Mouse (Mus musculus) adrenal gland, postnatal 36 days (tissue): Measurements from ENCODE around the gene Slc4a2. TPM values are rescaled to one million over a fixed set of nuclear protein-coding genes. Genes with fewer than 3 reads are reported as not detected.

Experiments used
- DNase-seq, 2 experiments: peaks; one replicate each; pipeline ENCODE4 v3.0.0; 2021; ENCODE audit warnings: mixed read lengths in 1 of 2
- total RNA-seq, 2 experiments: library from RNA; stranded (reverse); gene quantifications; 2 replicates each; pipeline ENCODE4 v1.2.3; 2021

Slc4a2 gene
- total RNA-seq, 2 experiments from 2014 or later, result 44.4 to 62.2 TPM

- no peak for DNase-seq
Measured at GRCm38 (mm10) chr5:24455613-24456012, 32.0 kb downstream of the Slc4a2 start.

- DNase-seq, result no peak
Measured at GRCm38 (mm10) chr5:24466762-24467161, 43.1 kb downstream of the Slc4a2 start.

DNA sequence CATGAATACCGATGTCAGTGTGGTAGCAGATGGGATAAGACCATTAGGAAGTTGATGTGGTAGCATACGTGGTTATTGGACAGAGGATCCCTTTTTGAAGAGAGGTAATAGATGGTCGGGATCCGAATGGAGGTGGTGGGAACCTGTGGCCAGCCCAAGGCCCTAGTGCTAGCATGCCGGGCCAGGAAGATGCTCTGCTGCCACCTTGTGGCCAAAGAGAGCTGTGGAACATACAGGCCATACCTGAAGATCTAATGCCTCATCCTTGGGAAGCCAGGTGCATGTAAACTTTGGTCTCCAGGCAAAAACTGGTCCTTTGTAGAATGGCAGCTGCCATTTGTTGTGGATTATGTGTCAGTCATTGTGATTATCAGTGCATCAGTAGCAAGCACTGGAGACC, 47.0 kb downstream of the Slc4a2 start:
- peak; percentile 81 to 89 for DNase-seq

- no peak for DNase-seq
Measured at GRCm38 (mm10) chr5:24472884-24473619, 49.4 kb downstream of the Slc4a2 start.

GRCm38 (mm10) chr5:24474025-24474722, 50.5 kb downstream of the Slc4a2 start:
- peak; percentile 45 to 58 for DNase-seq

DNA sequence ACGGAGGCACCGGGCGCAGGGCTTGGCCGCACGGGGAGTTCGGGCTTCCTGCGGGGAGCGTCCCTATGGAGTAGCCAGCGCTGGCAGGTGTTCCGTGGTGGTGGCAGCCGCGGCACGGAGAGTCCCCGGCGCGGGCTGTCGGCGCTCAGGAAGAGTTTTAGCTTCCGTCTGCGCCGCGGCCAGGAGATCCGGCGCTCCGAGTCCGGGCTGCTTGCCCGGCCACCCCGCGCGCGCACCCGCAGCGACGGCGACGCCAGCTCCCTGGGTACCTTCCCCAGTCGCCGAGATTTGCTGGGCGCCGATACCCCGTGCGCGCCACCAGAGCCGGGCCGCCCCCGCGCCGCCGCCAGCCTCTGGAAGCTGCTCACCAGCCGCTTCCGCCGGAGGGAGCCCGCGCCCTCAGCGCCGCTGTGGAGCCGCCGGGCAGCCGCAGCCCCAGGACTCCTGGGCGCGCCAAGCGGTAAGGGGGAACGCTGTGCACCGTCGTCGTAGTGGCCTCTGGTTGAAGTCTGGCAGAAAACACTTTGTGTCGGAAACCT, 51.2 kb downstream of the Slc4a2 start:
- DNase-seq, result peak; percentile 81 to 85

DNA sequence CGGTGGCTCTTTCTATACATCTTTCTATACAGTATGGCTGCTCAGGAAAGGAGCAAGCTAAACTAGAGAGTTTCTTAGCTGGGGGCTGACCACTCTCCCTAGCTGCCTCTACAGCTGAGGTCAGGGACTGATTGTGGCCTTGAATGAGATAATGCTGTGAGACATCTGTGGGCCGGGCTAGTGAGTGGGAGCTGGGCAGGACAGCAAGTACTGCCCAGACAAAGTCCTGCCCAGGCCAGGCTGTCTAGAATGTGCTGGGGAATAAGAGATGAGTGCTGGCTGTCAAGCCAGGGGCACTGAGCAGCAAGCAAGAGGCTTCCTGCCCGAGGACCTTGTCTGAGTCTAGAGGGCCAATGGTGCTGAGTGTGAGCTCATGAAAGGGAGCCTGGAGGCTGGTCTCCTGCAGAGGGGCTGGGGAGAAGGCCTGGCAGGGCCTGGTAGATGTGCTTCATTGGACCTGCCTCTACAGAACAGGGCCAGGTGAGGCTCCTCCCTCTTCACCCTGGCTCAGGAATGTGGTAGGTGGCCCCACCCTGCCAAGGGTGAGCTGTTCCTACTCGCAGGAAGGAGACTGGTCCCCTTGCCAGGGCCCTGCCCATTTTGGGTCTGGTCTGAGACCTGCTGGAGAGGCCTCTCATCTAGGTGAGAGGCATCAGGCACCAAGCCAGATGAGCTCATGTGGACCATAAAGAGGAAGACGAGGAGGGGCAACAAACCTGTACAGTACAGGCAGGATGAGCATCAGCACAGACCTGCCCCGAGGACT, 52.0 kb downstream of the Slc4a2 start:
- DNase-seq, result peak; percentile 81 to 84

DNA sequence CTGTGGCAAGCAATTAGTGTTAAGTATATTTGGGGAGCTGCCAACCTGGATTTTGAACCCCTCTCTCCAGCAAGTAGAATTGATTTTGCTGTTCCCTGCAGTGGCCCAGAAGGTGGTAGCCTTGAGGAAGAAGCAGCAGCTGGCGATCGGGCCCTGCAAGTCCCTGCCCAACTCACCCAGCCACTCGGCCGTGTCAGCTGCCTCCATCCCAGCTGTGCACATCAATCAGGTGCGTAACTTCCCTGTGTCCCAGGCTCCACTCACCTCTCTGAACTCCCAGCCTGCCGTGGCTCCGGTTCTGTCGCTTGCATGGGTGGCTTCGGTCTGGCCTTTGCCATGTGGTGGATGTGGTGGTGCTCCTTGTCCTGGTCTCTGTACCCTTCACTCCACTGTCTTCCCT, 54.3 kb downstream of the Slc4a2 start:
- no peak for DNase-seq

- peak; percentile 72 to 82 for DNase-seq
Measured at GRCm38 (mm10) chr5:24481647-24482046, 58.0 kb downstream of the Slc4a2 start.

GRCm38 (mm10) chr5:24482247-24483079, 58.8 kb downstream of the Slc4a2 start:
- no peak for DNase-seq

GRCm38 (mm10) chr5:24483326-24483725, 59.7 kb downstream of the Slc4a2 start:
- peak; percentile 60 to 70 for DNase-seq

- no peak for DNase-seq
Measured at GRCm38 (mm10) chr5:24484963-24485362, 61.3 kb downstream of the Slc4a2 start.

- DNase-seq, result peak; percentile 89 to 92
Measured at GRCm38 (mm10) chr5:24486097-24486496, 62.5 kb downstream of the Slc4a2 start.

DNA sequence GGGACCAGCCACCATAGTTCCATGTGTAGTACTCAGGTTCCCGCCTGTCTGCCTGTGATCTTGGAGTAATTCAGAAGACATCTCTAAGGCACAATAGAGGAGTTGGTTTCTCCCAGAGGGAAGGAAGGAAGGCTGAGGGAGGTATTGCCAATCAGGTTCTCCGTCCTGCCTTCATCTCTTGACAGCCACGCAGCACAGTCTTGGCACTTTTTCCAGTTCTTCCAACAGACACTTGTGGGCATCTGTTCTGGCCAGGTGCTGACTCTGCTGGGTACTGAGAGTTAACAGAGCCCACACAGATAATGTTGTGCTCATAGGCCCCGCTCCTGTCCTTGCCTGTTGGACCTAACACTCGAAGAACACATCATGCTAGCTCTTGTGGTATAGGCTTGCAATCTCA, 63.1 kb downstream of the Slc4a2 start:
- no peak for DNase-seq

DNA sequence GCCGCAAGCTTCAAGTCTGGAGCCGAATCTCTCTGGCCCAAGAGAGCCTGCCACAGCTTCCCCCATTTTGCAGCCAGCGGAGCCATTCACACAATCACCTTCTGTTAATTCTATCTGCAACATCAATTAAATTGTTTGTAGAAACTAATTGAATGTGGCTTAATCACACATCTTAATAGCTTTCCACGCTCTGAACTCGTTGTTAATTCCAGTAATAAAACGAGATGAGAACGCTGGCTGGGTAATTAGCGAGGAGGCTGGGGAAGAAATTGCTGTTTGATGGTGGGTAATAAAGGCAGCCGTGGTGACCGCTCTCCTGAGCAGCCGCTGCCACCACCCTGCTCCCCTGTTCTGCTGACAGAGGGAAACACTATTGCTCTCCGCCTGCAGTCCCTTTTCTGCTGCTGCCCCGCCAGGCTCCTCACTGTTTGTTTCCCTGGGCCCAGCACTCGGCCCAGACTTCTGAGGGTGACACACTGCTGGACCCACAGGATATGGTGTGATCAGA, 66.8 kb downstream of the Slc4a2 start:
- no peak for DNase-seq

Other genes starting within 250 kb of the Slc4a2 start
- 10 to 100 TPM; 14.4 to 14.7 TPM for gene Kcnh2, start 72.2 kb upstream of the Slc4a2 start, total RNA-seq
- gene Nos3, start 59.0 kb upstream of the Slc4a2 start, total RNA-seq, result 10 to 100 TPM in 1 of 2 experiments, 1 to 10 TPM in 1; 7.1 to 14.2 TPM
- 1 to 10 TPM in 1 of 2 experiments, under 1 TPM in 1; 0.99 to 1.6 TPM for gene Atg9b, start 31.7 kb upstream of the Slc4a2 start, total RNA-seq
- gene Abcb8, start 30.2 kb upstream of the Slc4a2 start, total RNA-seq, result 10 to 100 TPM; 66.8 to 76.5 TPM
- under 1 TPM; 0.26 to 0.36 TPM for gene Asic3, start 10.4 kb upstream of the Slc4a2 start, total RNA-seq
- gene Cdk5, start 307 bp upstream of the Slc4a2 start, total RNA-seq, result 10 to 100 TPM; 36.5 to 44.0 TPM
- gene Fastk, start 21.4 kb downstream of the Slc4a2 start, total RNA-seq, result 10 to 100 TPM; 89.8 to 91.1 TPM
- 10 to 100 TPM; 11.0 to 16.2 TPM for gene Tmub1, start 24.0 kb downstream of the Slc4a2 start, total RNA-seq
- gene Agap3, start 28.3 kb downstream of the Slc4a2 start, total RNA-seq, result 10 to 100 TPM; 83.0 to 83.1 TPM
- not detected for gene Gbx1, start 103.4 kb downstream of the Slc4a2 start, total RNA-seq
- gene Asb10, start 117.1 kb downstream of the Slc4a2 start, total RNA-seq, result under 1 TPM in 1 of 2 experiments, not detected in 1; 0.49 TPM
- not detected for gene 4931409K22Rik, start 133.0 kb downstream of the Slc4a2 start, total RNA-seq
- 10 to 100 TPM; 69.3 to 79.2 TPM for gene Abcf2, start 153.6 kb downstream of the Slc4a2 start, total RNA-seq
- gene Chpf2, start 162.9 kb downstream of the Slc4a2 start, total RNA-seq, result 10 to 100 TPM; 35.7 to 52.5 TPM
- 10 to 100 TPM; 16.0 to 17.4 TPM for gene Smarcd3, start 200.6 kb downstream of the Slc4a2 start, total RNA-seq